Mouse (Mus musculus) mouse embryonic stem cell (cell line): ENCODE results near the gene Epb41l4b.

ENCODE experiments used
- in situ Hi-C, 2 experiments: fragments of 300-500 bp; cut with MboI; formaldehyde crosslinking; loops; 1 replicate in 1 of 2; 3 replicates in 1 of 2; pipeline ENCODE4 v1.14.3; 2019 to 2020; ENCODE audit warnings: low sequenced_read_pairs in 2 of 2, low pct_unique_long_range_greater_than_20kb in 1 of 2, mixed read lengths in 1 of 2; ENCODE audit not compliant: unreplicated experiment in 1 of 2

Gene Epb41l4b

DNA sequence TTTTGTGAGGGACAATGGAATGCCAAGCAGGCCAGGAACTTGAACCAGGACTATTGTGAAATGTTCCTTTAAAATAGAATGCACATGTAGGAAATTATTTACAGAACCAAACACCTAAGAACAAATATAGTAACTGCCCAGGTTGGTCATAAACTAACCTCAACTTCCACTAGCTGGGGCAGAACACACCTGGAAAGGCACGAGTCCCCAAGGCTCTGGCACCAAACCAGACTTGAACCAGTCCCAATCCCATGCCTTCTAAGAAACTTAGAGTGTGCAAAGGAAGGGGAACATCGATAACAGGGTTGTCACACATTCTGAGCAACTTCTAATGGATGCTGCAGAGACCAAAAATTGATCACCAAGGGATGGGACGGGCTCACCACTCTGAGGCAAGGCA lies 21.1 kb downstream of the Epb41l4b start:
- in situ Hi-C loops, result no loop called here

DNA sequence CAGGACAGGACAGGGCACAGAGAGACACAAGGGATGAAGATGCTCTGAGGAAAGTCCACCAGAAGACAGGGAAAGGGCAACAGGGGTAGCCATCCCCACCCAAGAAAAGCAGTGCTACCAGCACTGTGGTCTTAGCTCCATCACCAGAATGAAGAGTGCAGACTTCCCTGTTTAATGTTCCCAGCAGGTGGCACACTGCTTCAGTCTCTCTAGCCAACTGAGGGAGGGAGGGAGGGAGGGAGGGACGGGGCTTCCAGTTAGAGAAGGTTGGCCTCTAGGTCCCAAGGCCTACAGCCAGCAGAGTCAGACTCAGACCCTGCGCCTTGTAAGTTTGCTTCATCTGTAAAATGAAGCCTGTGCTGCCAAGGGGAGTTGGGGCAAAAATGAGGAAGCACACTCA lies 22.7 kb downstream of the Epb41l4b start:
- in situ Hi-C loops, result no loop called here

DNA sequence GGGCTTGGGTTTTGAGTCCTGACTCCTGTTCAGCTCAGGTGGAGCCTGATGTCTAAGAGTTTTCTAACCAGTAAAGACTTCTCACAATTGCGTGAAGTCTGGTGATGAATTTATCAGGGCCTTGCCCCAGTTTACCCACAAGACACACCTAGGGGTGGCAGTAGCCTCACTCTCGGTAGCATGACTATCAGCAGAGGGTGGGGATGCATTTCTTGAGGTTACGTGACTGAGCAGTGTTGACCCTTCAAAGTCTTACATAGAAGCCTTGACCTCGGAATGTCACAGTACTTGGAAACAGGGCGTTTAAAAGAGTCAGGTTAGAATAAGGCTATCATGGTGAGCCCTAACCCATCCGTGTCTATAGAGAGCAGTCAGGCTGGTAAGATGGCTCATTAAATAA lies 23.3 kb downstream of the Epb41l4b start:
- in situ Hi-C loops, result no loop called here

DNA sequence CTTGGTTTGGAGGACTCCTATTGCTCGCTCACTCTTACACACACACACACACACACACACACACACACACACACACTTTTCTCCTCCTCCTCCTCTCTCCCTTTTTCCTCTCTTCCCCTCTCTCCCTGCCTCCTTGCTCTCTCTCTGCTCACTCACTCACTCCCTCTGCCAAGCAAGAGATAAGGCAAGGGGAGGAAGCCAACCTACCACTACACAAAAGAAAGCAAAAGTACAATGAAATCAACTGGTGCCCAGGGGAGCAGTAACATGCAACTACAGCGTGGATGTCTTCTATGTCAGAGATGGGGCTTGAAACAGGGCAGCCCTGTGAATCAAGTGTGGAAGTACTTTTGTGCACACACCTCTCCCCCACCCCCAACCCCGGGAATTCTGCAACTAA lies 24.4 kb downstream of the Epb41l4b start:
- in situ Hi-C loops, result no loop called here

DNA sequence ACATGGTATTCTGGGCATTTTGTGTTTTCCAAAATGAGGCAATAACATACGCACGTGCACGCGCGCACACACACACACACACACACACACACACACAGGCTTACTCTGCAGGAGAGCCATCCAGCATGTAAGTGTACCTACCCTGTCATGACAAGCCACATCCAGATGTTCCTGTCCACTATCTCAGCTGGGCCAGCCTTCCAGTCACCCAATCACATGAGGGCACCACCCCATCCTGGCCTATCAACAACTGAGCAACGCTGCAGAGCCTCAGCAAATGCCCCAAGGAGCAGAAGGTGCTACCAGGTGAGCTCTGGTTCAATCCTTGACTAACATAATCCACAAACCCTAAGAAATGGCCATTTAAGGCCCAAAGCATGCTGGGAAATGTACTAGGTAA lies 27.0 kb downstream of the Epb41l4b start:
- in situ Hi-C loops, result no loop called here

DNA sequence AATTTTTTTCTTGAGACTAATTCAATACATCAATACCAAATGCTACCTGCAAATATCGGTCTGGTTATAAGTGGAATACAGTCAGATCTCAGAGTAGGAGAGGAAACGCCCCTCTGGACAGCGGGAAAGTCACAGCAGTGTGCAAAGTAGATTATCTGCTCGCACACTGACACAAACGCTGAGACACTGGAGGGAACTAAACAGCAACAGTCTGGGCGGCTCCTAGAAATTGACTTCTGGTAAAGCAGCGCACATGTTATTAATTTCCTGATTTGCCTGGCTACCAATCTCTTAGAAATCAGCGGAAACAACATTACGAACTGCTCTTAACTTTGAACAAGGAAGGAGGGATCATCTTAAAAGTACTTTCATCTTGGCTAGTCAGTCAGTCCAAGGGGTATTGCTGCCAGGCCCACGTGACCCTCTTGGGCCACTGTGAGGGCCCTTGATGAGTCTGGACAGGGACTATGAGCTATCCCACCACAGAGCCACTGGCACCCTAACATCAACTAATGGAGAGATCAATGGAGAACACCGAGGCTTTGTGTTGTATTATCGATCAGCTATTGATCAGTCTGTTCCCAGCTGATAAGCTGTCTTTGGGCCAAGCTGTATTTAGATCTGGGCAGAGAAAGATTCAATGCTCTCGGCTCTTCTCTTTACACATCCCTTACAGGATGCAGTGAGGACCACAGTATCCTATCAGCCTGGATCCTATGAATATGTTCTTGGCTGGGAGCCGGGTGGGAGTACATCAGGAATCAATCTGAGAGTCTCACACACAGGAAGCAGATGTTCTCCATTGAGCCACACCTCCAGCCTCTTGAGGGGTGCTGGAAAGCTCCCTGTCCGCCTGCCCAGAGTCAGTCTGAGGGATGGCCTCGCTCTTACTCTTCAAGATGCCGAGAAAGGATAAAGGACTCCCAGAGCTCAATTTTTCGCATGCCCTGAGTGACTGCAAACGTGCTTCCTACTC lies 28.3 kb downstream of the Epb41l4b start:
- in situ Hi-C loops, result no loop called here

DNA sequence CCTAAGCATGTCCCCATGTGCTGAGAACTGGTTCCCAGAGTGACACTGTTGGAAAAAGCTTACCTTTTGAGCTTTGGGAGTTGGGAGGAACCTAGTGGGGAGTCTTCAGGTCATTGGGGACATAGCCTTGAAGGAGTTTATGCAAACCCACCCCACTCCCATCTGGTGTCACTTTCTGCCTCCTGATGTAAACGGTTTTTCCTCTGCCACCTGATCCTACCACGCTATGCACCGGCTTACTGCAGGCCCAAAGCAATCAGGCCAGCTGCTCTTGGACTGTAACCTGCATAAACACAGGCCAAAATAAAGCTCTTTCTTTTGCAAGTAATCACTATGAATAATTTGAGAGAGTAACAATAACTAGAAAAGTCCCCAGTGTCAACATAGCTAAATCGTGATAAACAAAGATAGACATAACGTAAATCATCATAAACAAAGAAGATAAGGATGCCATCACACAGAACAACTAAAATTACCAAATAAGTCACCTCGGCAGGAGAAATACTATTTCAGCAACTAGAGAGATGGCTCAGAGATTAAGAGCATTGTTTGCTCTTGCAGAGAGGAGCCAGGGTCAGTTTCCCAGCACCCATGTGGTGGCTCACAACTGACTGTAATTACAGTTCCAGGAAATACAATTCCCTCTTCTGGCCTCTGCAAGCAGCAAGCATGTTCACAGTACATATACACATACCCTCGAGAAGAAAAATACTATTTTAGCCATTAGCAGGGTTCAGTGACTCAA lies 29.6 kb downstream of the Epb41l4b start:
- in situ Hi-C loops, result no loop called here

DNA sequence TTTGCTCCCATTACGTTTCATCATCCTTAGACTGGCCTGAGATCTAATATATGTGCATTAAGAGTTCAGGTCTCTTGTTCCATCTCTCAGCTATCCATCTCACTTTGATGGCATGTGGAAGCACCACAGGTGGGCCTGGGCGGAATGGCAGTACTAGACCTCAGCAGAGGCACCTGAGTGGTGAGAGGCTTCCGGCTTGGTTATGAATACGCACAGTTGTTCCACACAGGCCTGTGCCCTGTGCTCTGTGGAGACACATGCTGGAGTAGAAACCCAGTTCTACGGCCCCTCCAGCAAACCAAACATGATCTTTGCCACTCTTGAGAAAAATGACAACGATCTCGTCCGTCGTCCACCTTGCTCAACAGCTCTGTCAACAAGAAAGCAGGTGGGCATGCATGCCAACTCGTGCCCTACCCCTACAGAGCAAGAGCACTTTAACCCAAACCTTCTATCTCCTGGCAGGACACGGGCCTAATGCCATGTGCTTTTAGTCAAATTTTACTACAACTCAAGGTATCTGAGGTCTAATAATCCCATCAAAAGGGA lies 31.2 kb downstream of the Epb41l4b start:
- in situ Hi-C loops, result no loop called here

DNA sequence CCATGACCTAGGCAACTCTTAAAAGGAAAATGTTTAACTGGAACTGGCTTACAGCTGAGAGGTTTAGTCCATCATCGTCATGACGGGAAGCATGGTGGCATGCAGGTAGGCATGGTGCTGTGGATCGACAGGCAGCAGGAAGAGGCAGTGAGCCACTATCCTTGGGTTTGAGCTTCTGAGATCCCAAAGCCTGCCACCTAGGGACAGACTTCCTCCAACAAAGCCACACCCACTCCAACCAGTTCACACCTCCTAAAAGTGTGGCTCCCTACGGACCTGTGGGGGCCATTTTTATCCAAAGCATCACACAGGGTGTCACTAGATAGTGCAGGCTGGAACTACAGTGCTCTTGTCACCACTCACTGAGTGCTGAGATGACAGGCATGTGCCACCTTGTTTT lies 31.8 kb downstream of the Epb41l4b start:
- in situ Hi-C loops, result no loop called here

DNA sequence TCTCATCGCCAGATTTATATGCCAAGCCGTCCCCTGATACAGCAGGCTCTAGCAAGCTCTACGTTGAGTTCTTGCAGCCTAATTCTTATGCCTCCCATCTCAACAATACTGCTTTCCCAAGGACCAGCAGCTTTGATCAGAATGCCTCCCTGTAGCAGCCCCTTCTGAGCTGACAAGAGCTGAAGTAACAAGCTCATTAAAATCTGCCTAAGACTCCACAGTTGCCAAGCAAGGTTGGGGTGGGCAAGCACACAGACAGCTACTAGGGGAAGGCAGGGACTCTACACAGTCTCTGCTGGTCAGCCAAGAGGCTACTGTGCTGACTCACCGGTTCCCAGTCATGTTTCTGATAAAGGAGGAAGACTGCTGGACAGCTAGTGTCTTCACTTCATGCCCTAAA lies 33.7 kb downstream of the Epb41l4b start:
- in situ Hi-C loops, result no loop called here

DNA sequence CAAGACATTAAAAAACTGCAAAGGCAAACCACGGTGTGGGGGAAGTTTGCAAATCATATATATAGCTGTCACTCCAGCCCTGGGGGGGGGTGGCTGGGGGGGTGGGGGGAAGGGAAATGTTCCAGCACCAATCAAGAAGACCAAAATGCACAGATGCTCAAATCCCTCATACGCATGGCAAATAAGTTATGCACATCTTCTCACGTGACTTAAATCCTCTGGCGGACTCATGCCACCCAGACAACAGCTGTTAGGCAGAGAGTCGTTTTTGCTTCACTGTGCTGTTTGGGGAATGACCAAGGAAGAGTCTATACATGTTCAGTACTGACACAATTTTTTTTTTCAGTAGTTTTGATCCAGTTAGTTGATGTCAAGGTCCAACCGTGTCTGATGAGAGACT lies 37.9 kb downstream of the Epb41l4b start:
- in situ Hi-C loops, result no loop called here

DNA sequence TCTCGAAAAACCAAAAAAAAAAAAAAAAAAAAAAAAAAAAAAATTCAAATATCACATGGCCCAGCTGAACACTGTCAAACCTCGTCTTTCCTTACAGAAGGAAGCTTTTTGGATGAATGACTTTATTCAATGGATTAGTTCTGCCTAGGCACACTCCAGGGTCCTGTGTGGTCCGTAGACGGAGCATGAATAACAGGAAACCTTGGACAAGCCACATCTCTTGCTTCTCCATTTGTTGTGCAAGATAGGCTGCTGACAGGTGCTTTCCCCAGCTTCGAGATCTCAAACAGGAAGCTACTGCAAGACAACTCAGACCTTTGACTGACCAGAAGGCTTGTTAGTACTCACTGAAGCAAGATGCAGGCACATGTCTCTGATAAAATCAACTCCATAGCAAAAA lies 39.4 kb downstream of the Epb41l4b start:
- in situ Hi-C loops, result no loop called here

DNA sequence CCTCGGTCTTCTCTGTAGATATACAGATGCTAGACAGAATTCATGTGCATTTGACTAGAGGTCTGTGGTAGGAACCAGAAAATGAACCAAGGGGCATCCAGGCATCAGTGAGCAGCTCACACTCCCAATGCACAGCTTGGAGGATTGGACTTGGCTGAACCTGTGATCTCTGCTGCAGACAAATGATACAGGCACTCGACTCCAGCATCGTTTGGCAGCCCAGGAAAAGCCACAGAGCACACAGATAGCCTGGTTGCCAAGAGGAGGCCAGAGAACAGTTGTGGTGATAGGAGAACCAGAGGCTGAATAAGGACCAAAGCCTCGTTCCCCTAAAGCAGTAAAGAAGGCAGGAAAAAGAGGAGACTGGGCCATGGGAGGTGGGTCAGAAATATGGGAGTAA lies 42.1 kb downstream of the Epb41l4b start:
- in situ Hi-C loops, result no loop called here

DNA sequence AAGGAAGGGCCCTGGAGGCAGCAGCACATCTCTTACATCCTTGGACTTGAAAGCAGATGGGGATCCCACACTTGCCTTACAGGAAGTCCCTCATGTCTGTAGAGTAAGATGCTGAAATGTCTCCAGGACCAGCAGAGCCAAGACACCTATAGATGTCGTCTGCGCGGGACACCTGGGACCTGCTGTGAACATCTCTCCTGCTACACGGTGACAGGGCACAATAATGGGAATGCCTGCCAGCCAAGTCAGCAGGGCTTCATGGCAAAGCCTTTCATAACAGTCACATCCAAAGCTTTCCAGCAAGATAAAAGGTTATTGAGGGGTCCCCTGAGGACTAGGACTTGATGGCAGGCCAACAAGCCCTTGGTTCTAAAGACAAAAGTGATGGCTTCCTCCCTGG lies 45.8 kb downstream of the Epb41l4b start:
- in situ Hi-C loops, result no loop called here

DNA sequence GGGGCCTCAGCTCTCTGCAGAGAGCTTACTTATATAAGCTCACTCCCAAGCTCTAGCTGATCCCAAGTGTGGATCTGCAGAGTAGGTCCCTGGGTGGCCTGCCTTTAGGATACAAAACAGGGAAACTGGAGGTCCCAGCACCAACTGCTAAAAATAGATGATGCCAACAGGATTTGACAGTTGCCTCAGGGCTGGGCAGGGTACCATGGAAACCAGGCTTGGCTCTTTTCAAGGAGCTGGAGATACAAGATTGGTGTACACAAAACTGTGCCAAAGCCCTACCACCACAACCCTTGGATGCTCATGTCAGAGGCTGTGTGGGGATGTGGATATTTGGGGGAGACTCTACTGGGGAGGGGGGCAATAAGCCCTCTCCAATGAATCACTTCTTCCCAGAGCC lies 47.7 kb downstream of the Epb41l4b start:
- in situ Hi-C loops, result no loop called here

DNA sequence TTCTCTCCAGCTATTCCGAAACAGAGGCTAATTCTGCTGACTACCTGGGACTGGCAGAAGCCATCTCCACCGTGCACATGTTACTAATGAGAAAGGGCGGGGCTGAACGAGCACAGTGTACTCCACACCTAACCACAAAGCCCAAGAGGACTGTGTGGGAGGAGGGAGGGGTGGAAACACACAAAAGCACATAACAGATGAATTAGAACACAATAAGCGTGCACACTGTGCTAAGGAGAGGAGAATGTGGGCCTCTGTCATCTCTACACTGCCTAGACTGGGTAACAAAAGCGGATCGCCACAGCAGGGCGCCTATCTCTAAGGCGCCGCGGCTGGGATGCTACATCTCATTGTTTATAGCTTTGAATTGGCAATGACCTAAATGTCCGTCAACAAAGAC lies 51.9 kb downstream of the Epb41l4b start:
- in situ Hi-C loops, result no loop called here

DNA sequence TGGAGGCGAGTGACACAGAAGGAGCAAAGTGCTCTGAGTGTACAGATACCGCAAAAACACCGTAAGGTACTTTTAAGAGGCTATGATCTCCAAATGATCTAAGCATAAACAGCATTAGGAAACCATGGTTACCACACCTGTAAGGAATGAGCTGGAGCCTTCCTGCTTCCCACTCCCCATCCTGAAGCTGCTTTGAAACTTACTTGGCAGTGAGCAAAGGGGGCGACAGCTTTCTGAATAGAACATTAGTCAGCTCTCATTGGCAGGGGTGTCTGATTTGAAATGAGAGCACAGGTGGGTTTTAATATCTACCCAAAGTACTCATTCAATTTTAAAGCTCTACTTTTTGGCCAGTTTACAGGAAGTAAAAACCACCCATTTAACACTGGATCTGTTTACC lies 54.9 kb downstream of the Epb41l4b start:
- in situ Hi-C loops, result no loop called here

DNA sequence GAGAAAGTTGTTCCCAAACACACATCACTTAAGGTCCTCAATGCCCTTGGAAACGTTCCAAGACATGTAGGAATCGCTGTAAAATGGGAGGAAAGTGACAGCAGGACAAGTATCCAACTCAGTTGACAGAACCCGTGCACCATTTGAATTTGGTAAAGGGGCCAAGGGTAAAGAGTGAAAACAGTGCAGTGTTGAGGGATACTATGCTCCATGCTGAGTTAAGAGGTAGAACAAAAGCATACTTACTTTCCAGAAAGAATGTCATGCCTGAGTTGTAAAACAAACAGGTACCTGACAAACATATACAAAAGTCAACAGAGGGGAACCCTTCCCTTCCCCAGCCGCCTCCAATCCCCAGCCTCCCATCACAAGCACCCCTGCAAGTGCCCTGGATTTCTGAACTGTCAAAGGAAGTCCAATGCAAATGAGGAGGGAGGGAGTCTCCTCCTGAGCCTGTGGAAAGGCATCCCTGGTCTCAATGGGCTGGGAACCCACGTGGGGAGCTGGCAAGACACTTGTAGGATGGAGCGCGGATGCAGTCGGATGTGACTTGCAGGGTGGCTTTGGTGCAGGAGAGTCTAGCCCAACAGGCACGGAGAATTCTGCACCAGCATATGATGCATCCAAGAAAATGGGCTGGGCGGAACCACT lies 57.4 kb downstream of the Epb41l4b start:
- in situ Hi-C loops, result no loop called here

DNA sequence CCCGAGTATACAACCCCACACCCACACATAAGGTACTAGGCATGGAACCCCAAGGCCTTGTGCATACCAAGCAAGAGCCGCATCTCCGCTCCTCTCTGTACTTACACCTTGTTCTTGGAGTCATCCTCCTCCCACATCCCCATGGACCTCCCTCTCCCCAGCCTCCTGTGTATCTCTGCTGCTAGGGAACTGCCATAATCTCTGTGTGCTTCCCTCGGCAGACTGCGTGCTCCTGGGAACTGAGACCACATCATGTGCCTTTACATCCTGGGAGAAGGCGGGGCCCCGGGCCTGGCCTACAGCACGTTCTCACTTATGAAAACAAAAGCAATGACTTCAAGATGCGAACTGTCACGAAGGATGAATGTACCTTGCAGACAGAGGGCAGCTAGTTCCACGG lies 59.6 kb downstream of the Epb41l4b start:
- in situ Hi-C loops, result no loop called here
